Mouse (Mus musculus): ENCODE results near the gene Htt.

DNA sequence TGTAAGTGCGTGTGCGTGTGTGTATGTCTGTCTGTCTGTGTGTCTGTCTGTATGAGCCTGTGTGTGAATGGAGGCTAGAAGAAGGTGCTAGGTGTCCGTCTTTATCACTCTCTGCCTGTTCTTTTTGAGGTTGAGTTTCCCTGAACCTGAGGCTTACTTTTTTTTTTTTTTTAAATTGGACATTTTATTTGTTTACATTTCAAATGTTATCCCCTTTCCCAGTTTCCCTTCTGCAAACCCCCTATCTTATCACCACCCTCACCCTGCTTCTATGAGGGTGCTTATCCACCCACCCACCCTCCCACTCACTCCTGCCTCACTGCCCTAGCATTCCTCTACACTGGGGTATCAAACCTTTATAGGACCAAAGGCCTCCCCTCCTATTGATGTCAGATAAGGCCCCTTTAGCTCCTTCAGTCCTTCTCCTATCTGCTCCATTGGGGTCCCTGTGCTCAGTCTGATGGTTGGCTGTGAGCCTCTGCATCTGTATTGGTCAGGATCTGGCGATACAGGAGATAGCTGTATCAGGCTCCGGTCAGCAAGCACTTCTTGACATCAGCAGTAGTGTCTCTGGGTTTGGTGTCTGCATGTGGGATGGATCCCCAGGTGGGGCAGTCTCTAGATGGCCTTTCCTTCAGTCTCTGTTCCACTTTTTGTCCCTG lies 38.9 kb downstream of the Htt start:
- TF ChIP-seq CTCF (IDR thresholded peaks at IDR 0.05; ENCODE audit: insufficient read depth, low read length) (no peak), POLR2A (IDR thresholded peaks at IDR 0.05; ENCODE audit: borderline replicate concordance, extremely low read depth, low read depth, low read length) (no peak)
